Mouse (Mus musculus) liver, embryonic 13.5 days (tissue): ENCODE results near the gene Klc4. TPM values are rescaled to one million over a fixed set of nuclear protein-coding genes. Genes with fewer than 3 reads are reported as not detected.

Experiments used
- ATAC-seq: fragments of 200-750 bp; cut with Nextera tagmentation; 2 replicates; pipeline ENCODE4 v1.8.0; 2017; ENCODE audit warnings: low read depth, mild to moderate bottlenecking, moderate number of reproducible peaks, moderate library complexity
- DNase-seq: peaks from one replicate; pipeline ENCODE4 v3.0.0; 2022
- H3K27ac ChIP-seq: fragments of 300-500 bp; sonication (generic); 2 replicates; pipeline ENCODE4 v1.5.1; 2015; ENCODE audit warnings: moderate library complexity, mild to moderate bottlenecking, inconsistent platforms
- H3K27me3 ChIP-seq: fragments of 300-500 bp; sonication (generic); 2 replicates; pipeline ENCODE4 v1.6.1; 2015; ENCODE audit warnings: mild to moderate bottlenecking, inconsistent platforms
- H3K36me3 ChIP-seq: fragments of 300-500 bp; sonication (generic); 2 replicates; pipeline ENCODE4 v1.6.1; 2015; ENCODE audit warnings: mild to moderate bottlenecking, inconsistent platforms
- H3K4me1 ChIP-seq: fragments of 300-500 bp; sonication (generic); replicated peaks from 2 replicates; pipeline ENCODE4 v1.6.1; 2015; ENCODE audit warnings: inconsistent platforms
- H3K4me2 ChIP-seq: fragments of 300-500 bp; sonication (generic); 2 replicates; pipeline ENCODE4 v1.6.1; 2015; ENCODE audit warnings: inconsistent platforms, mild to moderate bottlenecking, moderate library complexity
- H3K4me3 ChIP-seq: fragments of 300-500 bp; sonication (generic); replicated peaks from 2 replicates; pipeline ENCODE4 v1.5.1; 2015; ENCODE audit warnings: mild to moderate bottlenecking, inconsistent platforms
- H3K9ac ChIP-seq: fragments of 300-500 bp; sonication (generic); 2 replicates; pipeline ENCODE4 v1.6.1; 2015; ENCODE audit warnings: mild to moderate bottlenecking, inconsistent platforms
- H3K9me3 ChIP-seq: fragments of 300-500 bp; sonication (generic); replicated peaks from 2 replicates; pipeline ENCODE4 v1.6.1; 2016; ENCODE audit warnings: inconsistent platforms
- WGBS: fragments of 180-500 bp; shearing (Covaris S2); methylation state at CpG from one replicate; pipeline ENCODE4 v1.1.7; 2015; ENCODE audit not compliant: insufficient replicate concordance; 5-methylcytosine and 5-hydroxymethylcytosine counted together
- polyA plus RNA-seq: library from polyadenylated mRNA; unstranded; fragments of >200 nt; fragmentation: Nextera tagmentation; extraction: Ambion mirVana; gene quantifications from 2 replicates; pipeline ENCODE4 v1.2.1, GENCODE M21; 2015

Gene Klc4
- polyA plus RNA-seq, 1 experiment from 2014 or later, result 5.8 TPM

- Histone ChIP-seq H3K36me3 (no peaks in the 10 kb centered on the region), H3K4me3 (no peak overlapping the region), H3K27me3 (no peaks in the 10 kb centered on the region), H3K9ac (no peak overlapping the region), H3K4me1 (peaks cover 9% of the 10 kb centered on the region), H3K9me3 (no peaks in the 10 kb centered on the region), H3K4me2 (no peak overlapping the region), H3K27ac (no peak overlapping the region)
- DNase-seq, result no peak
- ATAC-seq, result no peak
- WGBS, result 62% methylated on average over 8 of the region's 8 CpGs
Observed at GRCm38 (mm10) chr17:46586327-46586726, 59.5 kb downstream of the Klc4 start.

Other genes with a start within 250 kb of the Klc4 start
- gene Crip3, start 217.1 kb downstream of the Klc4 start, polyA plus RNA-seq, result not detected in 2 replicates
- gene Slc22a7, start 207.6 kb downstream of the Klc4 start, polyA plus RNA-seq, result not detected in 2 replicates
- 0.02 TPM in 2 replicates for gene Ttbk1, start 158.3 kb downstream of the Klc4 start, polyA plus RNA-seq
- 34.6 and 35.1 TPM in 2 replicates for gene Dnph1, start 149.3 kb downstream of the Klc4 start, polyA plus RNA-seq
- 0.44 and 0.84 TPM in 2 replicates for gene Cul9, start 99.6 kb downstream of the Klc4 start, polyA plus RNA-seq
- 2.9 and 3.2 TPM in 2 replicates for gene Srf, start 89.8 kb downstream of the Klc4 start, polyA plus RNA-seq
- gene Ptk7, start 16.5 kb downstream of the Klc4 start, polyA plus RNA-seq, result 8.0 and 9.1 TPM in 2 replicates
- 91.5 and 97.5 TPM in 2 replicates for gene Mrpl2, start 207 bp upstream of the Klc4 start, polyA plus RNA-seq
- gene Cul7, start 4.3 kb upstream of the Klc4 start, polyA plus RNA-seq, result 10.9 and 12.4 TPM in 2 replicates
- gene Rrp36, start 28.3 kb upstream of the Klc4 start, polyA plus RNA-seq, result 31.7 and 31.9 TPM in 2 replicates
- 65.2 and 67.8 TPM in 2 replicates for gene Mea1, start 32.8 kb upstream of the Klc4 start, polyA plus RNA-seq
- 73.1 and 75.6 TPM in 2 replicates for gene Klhdc3, start 34.9 kb upstream of the Klc4 start, polyA plus RNA-seq
- 31.2 and 36.0 TPM in 2 replicates for gene Ppp2r5d, start 59.1 kb upstream of the Klc4 start, polyA plus RNA-seq
- gene Pex6, start 65.4 kb upstream of the Klc4 start, polyA plus RNA-seq, result 8.5 and 9.4 TPM in 2 replicates
- 11.0 and 11.7 TPM in 2 replicates for gene Gnmt, start 83.1 kb upstream of the Klc4 start, polyA plus RNA-seq
- 30.2 and 30.9 TPM in 2 replicates for gene Cnpy3, start 106.2 kb upstream of the Klc4 start, polyA plus RNA-seq
- gene Ptcra, start 117.7 kb upstream of the Klc4 start, polyA plus RNA-seq, result 0.30 and 0.32 TPM in 2 replicates
- gene 2310039H08Rik, start 126.6 kb upstream of the Klc4 start, polyA plus RNA-seq, result 44.5 and 51.4 TPM in 2 replicates
- gene Rpl7l1, start 136.7 kb upstream of the Klc4 start, polyA plus RNA-seq, result 108 and 131 TPM in 2 replicates
- gene Bicral, start 212.5 kb upstream of the Klc4 start, polyA plus RNA-seq, result 2.6 and 3.6 TPM in 2 replicates
- 22.4 and 24.9 TPM in 2 replicates for gene Tbcc, start 244.7 kb upstream of the Klc4 start, polyA plus RNA-seq